Comparison of ENCODE assay signal across 8 mouse cellular contexts in the genomic region with DNA sequence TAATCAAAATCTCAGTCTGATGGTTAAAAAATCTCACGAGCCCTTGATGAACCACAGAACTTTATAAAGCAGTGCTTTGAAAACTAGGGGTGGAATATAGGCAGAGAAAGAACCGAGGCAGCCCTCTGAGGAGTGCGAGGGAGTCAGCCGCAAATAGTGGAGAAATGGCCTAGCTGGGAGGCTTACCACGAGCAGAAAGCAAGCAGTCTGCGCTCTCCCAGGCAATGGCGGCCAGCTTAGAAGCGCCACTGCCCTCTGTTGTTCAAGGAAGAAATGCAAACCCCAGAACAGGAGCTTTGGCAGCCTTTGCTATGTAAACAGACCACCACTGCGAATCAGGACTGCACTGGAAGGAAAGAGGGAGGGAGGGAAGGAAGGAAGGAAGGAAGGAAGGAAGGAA.
DNase-seq lines count a peak whose midpoint lies in the region; ATAC-seq lines count a peak whose summit lies in the region.

No protein-coding gene starts in this region.

- ATAC-seq in heart, embryonic 16.5 days (replicated peaks; ENCODE audit: extremely low read depth, insufficient read depth, low FRiP score) = peak; percentile 37; the same call in 1 of the 2 replicates
- ATAC-seq in lung, embryonic 15.5 days (ENCODE audit: borderline replicate concordance, extremely low read depth, low FRiP score, low TSS enrichment) = peak; percentile 49; the same call in 1 of the 2 replicates
- ATAC-seq in megakaryocyte progenitor cell, adult 5-6 weeks (replicated peaks; ENCODE audit: poor library complexity) = no peak; the same call in 1 of the 2 replicates

- no peaks in the 10 kb centered on the region for H3K36me3 ChIP-seq in forebrain, embryonic 10.5 days (replicated peaks)
- no peaks in the 10 kb centered on the region for H3K36me3 ChIP-seq in heart, embryonic 16.5 days (ENCODE audit: control insufficient read depth, insufficient read depth)
- H3K36me3 ChIP-seq in lung, embryonic 15.5 days = no peaks in the 10 kb centered on the region

- DNase-seq in ovary, postnatal 10 days (ENCODE audit: low spot score) = peak; percentile 8
- DNase-seq in ovary, adult 18-20 months (ENCODE audit: low spot score) = no peak
- peak; percentile 57 for DNase-seq in forebrain, embryonic 10.5 days (ENCODE audit: extremely low spot score, low spot score)
- peak; percentile 48 to 56 for DNase-seq in kidney, postnatal 25 days
- DNase-seq in retina, postnatal 1 day = peak; percentile 80

- peaks cover 72% of the 10 kb centered on the region for H3K27me3 ChIP-seq in forebrain, embryonic 10.5 days (ENCODE audit: poor library complexity, severe bottlenecking)
- H3K27me3 ChIP-seq in heart, embryonic 16.5 days (ENCODE audit: control insufficient read depth, insufficient read depth, low read length) = no peaks in the 10 kb centered on the region
- no peaks in the 10 kb centered on the region for H3K27me3 ChIP-seq in lung, embryonic 15.5 days

- no peak overlapping the region for H3K9ac ChIP-seq in heart, embryonic 16.5 days (ENCODE audit: low read length)
- no peak overlapping the region for H3K9ac ChIP-seq in lung, embryonic 15.5 days

- H3K4me1 ChIP-seq in forebrain, embryonic 10.5 days = peaks cover 13% of the 10 kb centered on the region; the same call in 1 of the 2 replicates
- peaks cover 5% of the 10 kb centered on the region for H3K4me1 ChIP-seq in heart, embryonic 16.5 days (ENCODE audit: control insufficient read depth, insufficient read depth, low read length)
- H3K4me1 ChIP-seq in lung, embryonic 15.5 days = no peaks in the 10 kb centered on the region

- no peaks in the 10 kb centered on the region for H3K9me3 ChIP-seq in forebrain, embryonic 10.5 days
- H3K9me3 ChIP-seq in heart, embryonic 16.5 days (replicated peaks; ENCODE audit: control insufficient read depth, low read length) = no peaks in the 10 kb centered on the region
- H3K9me3 ChIP-seq in lung, embryonic 15.5 days = no peaks in the 10 kb centered on the region

- 12% methylated on average over 9 of the region's 9 CpGs for WGBS in forebrain, embryonic 10.5 days
- WGBS in heart, embryonic 16.5 days = 11% methylated on average over 9 of the region's 9 CpGs
- WGBS in lung, embryonic 15.5 days = 6% methylated on average over 9 of the region's 9 CpGs

- no peak overlapping the region for H3K4me2 ChIP-seq in heart, embryonic 16.5 days (ENCODE audit: low read depth, low read length)
- H3K4me2 ChIP-seq in lung, embryonic 15.5 days = no peak overlapping the region

- no peak overlapping the region for H3K4me3 ChIP-seq in forebrain, embryonic 10.5 days
- no peak overlapping the region for H3K4me3 ChIP-seq in heart, embryonic 16.5 days (ENCODE audit: low read length)
- H3K4me3 ChIP-seq in lung, embryonic 15.5 days = no peak overlapping the region

- H3K27ac ChIP-seq in forebrain, embryonic 10.5 days = no peak overlapping the region
- no peak overlapping the region for H3K27ac ChIP-seq in heart, embryonic 16.5 days (ENCODE audit: low read length)
- H3K27ac ChIP-seq in lung, embryonic 15.5 days = no peak overlapping the region
